Mouse (Mus musculus) thymus, adult 2 months (tissue): ENCODE data around the gene Shisal2a.

Source experiments
- CTCF ChIP-seq: fragments of 200-500 bp; IDR thresholded peaks from 2 replicates; pipeline ENCODE4 v1.5.1; 2012; ENCODE audit warnings: mild to moderate bottlenecking, control low read depth, low read length, moderate library complexity, borderline replicate concordance; ENCODE audit not compliant: control insufficient read depth, poor library complexity, insufficient read depth; ENCODE audit errors: extremely low read depth
- POLR2A ChIP-seq: fragments of 200-500 bp; IDR thresholded peaks from 2 replicates; pipeline ENCODE4 v1.6.1; 2012; ENCODE audit warnings: mild to moderate bottlenecking, low read length, control low read depth, moderate library complexity; ENCODE audit not compliant: control insufficient read depth, poor library complexity, insufficient read depth; ENCODE audit errors: extremely low read depth

DNA sequence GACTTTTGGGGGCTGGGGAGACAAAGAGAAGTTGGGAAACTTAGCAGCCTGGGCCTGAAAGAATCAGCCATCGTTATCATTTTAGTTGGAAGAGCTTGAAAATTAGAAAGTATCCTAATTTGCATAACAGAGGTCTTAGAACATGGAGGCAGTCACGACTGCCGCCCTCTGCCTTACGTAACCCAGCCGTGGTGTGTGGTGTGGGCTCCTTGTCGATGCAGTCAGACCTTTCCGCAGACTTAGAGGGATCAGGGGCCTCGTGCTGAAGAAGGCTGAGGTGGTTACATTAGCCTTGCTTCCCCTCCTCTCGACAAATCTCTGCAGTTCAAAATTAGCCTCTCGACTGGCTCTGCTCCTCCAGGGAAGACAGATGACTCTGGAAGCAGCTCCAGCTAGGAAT is 44.3 kb downstream of the Shisal2a start:
- no peak for TF ChIP-seq CTCF
- TF ChIP-seq POLR2A: no peak
